Mouse (Mus musculus): ENCODE results near the gene Igsf9. TPM values are rescaled to one million over a fixed set of nuclear protein-coding genes. Genes with fewer than 3 reads are reported as not detected.

The Igsf9 gene
- polyA plus RNA-seq, 1 experiment from 2014 or later, result 61.0 TPM

DNA sequence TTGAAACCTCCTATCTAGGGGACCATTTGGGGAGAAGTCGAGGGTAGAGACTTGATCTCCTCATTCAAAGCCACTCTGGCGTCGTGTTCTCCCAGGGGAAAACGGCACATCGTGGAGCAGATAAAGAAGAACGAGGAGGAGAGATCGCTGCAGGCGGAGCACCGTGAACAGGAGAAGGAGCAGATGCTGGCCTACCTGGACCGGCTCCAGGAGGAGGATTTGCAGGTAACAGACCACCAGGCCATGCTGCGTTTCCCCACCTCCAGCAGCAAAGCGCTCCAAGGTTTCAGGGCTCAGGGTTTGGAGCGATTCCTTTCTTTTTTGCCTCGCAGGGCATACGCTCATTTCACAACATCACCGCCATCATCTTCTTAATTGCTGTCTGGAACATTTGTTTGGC lies 53.5 kb downstream of the Igsf9 start:
- Histone ChIP-seq H3K27ac (replicated peaks) (no peak overlapping the region), H3K36me3 (no peaks in the 10 kb centered on the region), H3K4me1 (peaks cover 23% of the 10 kb centered on the region), H3K9ac (no peak overlapping the region), H3K4me3 (replicated peaks) (no peak overlapping the region), H3K9me3 (replicated peaks) (no peaks in the 10 kb centered on the region), H3K4me2 (replicated peaks) (no peak overlapping the region), H3K27me3 (peaks cover 7% of the 10 kb centered on the region; the same call in 1 of the 2 replicates)
- no peak for ATAC-seq (ENCODE audit: insufficient number of reproducible peaks, low FRiP score, low TSS enrichment, low read depth)
- WGBS, result 83% methylated on average over 16 of the region's 16 CpGs

DNA sequence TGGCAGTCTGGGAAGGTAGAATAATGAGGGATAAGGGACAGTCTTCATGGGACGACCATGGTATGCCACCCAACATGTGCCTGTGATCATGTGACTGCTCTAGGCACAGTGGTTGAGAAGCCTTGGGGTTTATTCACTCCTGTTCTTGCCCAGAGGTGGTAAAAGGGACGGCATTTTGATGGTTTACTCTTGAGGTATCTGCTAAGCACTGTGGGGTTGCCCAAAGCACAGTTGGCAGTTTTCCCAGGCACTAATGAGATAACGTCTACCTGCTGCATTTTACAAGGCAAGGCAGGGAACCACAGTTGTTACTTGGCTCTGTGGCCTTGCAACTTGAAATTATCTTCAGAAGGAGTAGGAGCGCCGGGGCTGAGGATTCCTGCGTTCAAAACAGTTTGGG lies 58.2 kb downstream of the Igsf9 start:
- Histone ChIP-seq H3K4me3 (replicated peaks) (no peak overlapping the region), H3K4me2 (replicated peaks) (no peak overlapping the region), H3K9me3 (replicated peaks) (no peaks in the 10 kb centered on the region), H3K9ac (no peak overlapping the region), H3K36me3 (no peaks in the 10 kb centered on the region), H3K27ac (replicated peaks) (no peak overlapping the region), H3K27me3 (no peaks in the 10 kb centered on the region), H3K4me1 (0 out of 2 replicates have a peak, but pooled peaks cover 10% of the 10 kb centered on the region)
- no peak; the same call in 1 of the 2 replicates for ATAC-seq (ENCODE audit: insufficient number of reproducible peaks, low FRiP score, low TSS enrichment, low read depth)
- WGBS, result 43% methylated on average over 6 of the region's 6 CpGs

DNA sequence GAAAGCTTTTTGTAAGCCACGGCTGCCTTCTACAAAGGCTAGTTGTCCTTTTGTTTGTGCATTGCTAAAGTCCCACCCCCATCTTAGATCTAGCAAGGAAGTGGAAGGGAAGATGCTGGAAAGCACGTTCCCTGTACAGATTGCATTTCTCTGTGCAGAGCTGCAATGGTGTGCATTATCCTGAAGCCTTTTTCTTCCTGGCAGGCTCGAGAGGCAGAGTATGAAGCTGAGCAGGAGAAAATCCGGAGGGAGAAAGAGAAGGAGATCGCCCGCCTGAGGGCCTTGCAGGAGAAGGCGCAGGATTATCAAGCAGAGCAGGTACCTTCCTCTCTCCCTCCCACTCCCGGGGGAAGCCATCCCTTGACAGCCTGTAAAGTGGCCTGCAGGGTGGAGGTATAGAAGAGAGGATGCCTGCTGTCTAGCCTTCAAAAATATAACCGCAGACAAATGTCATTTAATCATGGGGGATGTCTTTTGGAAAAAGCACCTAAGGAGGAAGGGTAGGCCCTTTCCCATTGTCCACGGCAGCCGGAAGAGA lies 58.8 kb downstream of the Igsf9 start:
- Histone ChIP-seq H3K9me3 (replicated peaks) (no peaks in the 10 kb centered on the region), H3K9ac (no peak overlapping the region), H3K4me1 (0 out of 2 replicates have a peak, but pooled peaks cover 10% of the 10 kb centered on the region), H3K4me3 (replicated peaks) (no peak overlapping the region), H3K27ac (replicated peaks) (no peak overlapping the region), H3K4me2 (replicated peaks) (no peak overlapping the region), H3K36me3 (no peaks in the 10 kb centered on the region), H3K27me3 (no peaks in the 10 kb centered on the region)
- no peak for ATAC-seq (ENCODE audit: insufficient number of reproducible peaks, low FRiP score, low TSS enrichment, low read depth)
- WGBS, result 37% methylated on average over 11 of the region's 11 CpGs

DNA sequence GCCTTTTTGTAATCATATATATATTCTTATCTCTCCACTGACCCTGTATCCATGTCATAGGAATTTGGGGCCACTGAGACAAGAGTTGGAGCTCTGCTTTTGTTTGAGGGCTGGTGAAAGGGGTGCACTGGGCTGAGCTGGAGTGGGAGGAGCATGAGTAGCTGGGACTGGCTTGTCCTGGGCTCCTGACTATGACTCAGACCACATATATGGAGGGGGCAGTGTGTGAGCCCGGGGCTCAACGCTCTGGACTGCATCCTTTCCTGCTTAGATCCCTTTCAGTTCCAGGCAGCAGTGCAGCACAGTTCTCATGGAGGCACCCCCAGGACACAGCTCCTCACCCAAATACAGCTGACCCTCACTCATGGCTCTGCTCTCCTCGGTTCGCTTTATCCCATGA lies 64.5 kb downstream of the Igsf9 start:
- Histone ChIP-seq H3K4me1 (peaks cover 13% of the 10 kb centered on the region), H3K4me3 (replicated peaks) (no peak overlapping the region), H3K36me3 (no peaks in the 10 kb centered on the region), H3K9me3 (replicated peaks) (no peaks in the 10 kb centered on the region), H3K4me2 (replicated peaks) (no peak overlapping the region), H3K9ac (no peak overlapping the region), H3K27me3 (no peaks in the 10 kb centered on the region), H3K27ac (replicated peaks) (no peak overlapping the region)
- WGBS, result 85% methylated on average over 4 of the region's 4 CpGs
- no peak for ATAC-seq (ENCODE audit: insufficient number of reproducible peaks, low FRiP score, low TSS enrichment, low read depth)

Other genes starting within 250 kb of the Igsf9 start
- gene Atp1a4, start 223.4 kb upstream of the Igsf9 start, polyA plus RNA-seq (2015; fragmentation: Nextera tagmentation; extraction: Ambion mirVana), result not detected in 2 replicates
- 71.9 and 73.4 TPM in 2 replicates for gene Igsf8, start 220.1 kb upstream of the Igsf9 start, polyA plus RNA-seq (2015; fragmentation: Nextera tagmentation; extraction: Ambion mirVana)
- gene Atp1a2, start 183.7 kb upstream of the Igsf9 start, polyA plus RNA-seq (2015; fragmentation: Nextera tagmentation; extraction: Ambion mirVana), result 4.7 and 5.6 TPM in 2 replicates
- 0.14 and 0.28 TPM in 2 replicates for gene Kcnj9, start 152.5 kb upstream of the Igsf9 start, polyA plus RNA-seq (2015; fragmentation: Nextera tagmentation; extraction: Ambion mirVana)
- 0.09 and 0.14 TPM in 2 replicates for gene Kcnj10, start 140.6 kb upstream of the Igsf9 start, polyA plus RNA-seq (2015; fragmentation: Nextera tagmentation; extraction: Ambion mirVana)
- 5.7 and 5.9 TPM in 2 replicates for gene Pigm, start 105.2 kb upstream of the Igsf9 start, polyA plus RNA-seq (2015; fragmentation: Nextera tagmentation; extraction: Ambion mirVana)
- 0.85 and 1.2 TPM in 2 replicates for gene Slamf9, start 6.4 kb upstream of the Igsf9 start, polyA plus RNA-seq (2015; fragmentation: Nextera tagmentation; extraction: Ambion mirVana)
- gene Tagln2, start 18.3 kb downstream of the Igsf9 start, polyA plus RNA-seq (2015; fragmentation: Nextera tagmentation; extraction: Ambion mirVana), result 260 and 286 TPM in 2 replicates
- gene Cfap45, start 39.0 kb downstream of the Igsf9 start, polyA plus RNA-seq (2015; fragmentation: Nextera tagmentation; extraction: Ambion mirVana), result 12.2 and 18.7 TPM in 2 replicates
- 7.7 and 10.9 TPM in 2 replicates for gene Vsig8, start 74.2 kb downstream of the Igsf9 start, polyA plus RNA-seq (2015; fragmentation: Nextera tagmentation; extraction: Ambion mirVana)
- 0.29 TPM in 1 of 2 replicates, not detected in the other for gene Slamf8, start 108.8 kb downstream of the Igsf9 start, polyA plus RNA-seq (2015; fragmentation: Nextera tagmentation; extraction: Ambion mirVana)
- 0.28 and 0.32 TPM in 2 replicates for gene Fcrl6, start 120.8 kb downstream of the Igsf9 start, polyA plus RNA-seq (2015; fragmentation: Nextera tagmentation; extraction: Ambion mirVana)
- 13.4 and 13.7 TPM in 2 replicates for gene Dusp23, start 151.2 kb downstream of the Igsf9 start, polyA plus RNA-seq (2015; fragmentation: Nextera tagmentation; extraction: Ambion mirVana)
- not detected in 2 replicates for gene Crp, start 216.3 kb downstream of the Igsf9 start, polyA plus RNA-seq (2015; fragmentation: Nextera tagmentation; extraction: Ambion mirVana)